Mouse (Mus musculus) ES-Bruce4 (cell line): Measurements from ENCODE around the gene Hivep3.

Experiments
- CTCF ChIP-seq: IDR thresholded peaks from one replicate; pipeline ENCODE4 v1.8.1; 2011; ENCODE audit warnings: low read depth, low read length
- EP300 ChIP-seq: IDR thresholded peaks from 2 replicates; pipeline ENCODE4 v1.6.1; 2011; ENCODE audit warnings: low read depth, low read length; ENCODE audit not compliant: insufficient read depth
- POLR2A ChIP-seq: IDR thresholded peaks from one replicate; pipeline ENCODE4 v1.8.1; 2011; ENCODE audit warnings: low read length; ENCODE audit not compliant: insufficient read depth

- TF ChIP-seq POLR2A (no peak), EP300 (no peak), CTCF (no peak)
Measured at GRCm38 (mm10) chr4:119854307-119855144, 120.9 kb downstream of the Hivep3 start.
